Mouse (Mus musculus) hindbrain, embryonic 13.5 days (tissue): ENCODE measurements around the gene Fam229a. TPM values are rescaled to one million over a fixed set of nuclear protein-coding genes. Genes with fewer than 3 reads are reported as not detected.
A peak's percentile ranks its signal among the peaks of the same experiment; 100 is the strongest.
"Not testable (repeated sequence)": the region's sequence is repeated elsewhere in the genome, so short reads cannot be mapped to it uniquely, and the experiment has no call there.

ENCODE experiments used
- ATAC-seq: fragments of 200-750 bp; cut with Nextera tagmentation; 2 replicates; pipeline ENCODE4 v1.8.0; 2017; ENCODE audit warnings: moderate TSS enrichment; ENCODE audit not compliant: low FRiP score
- H3K27ac ChIP-seq: fragments of 300-500 bp; sonication (generic); 2 replicates; pipeline ENCODE4 v1.5.1; 2015; ENCODE audit warnings: inconsistent platforms, mild to moderate bottlenecking, moderate library complexity
- H3K27me3 ChIP-seq: fragments of 300-500 bp; sonication (generic); 2 replicates; pipeline ENCODE4 v1.6.1; 2015; ENCODE audit warnings: mild to moderate bottlenecking, inconsistent platforms
- H3K36me3 ChIP-seq: fragments of 300-500 bp; sonication (generic); 2 replicates; pipeline ENCODE4 v1.6.1; 2015; ENCODE audit warnings: mild to moderate bottlenecking, inconsistent platforms
- H3K4me1 ChIP-seq: fragments of 300-500 bp; sonication (generic); replicated peaks from 2 replicates; pipeline ENCODE4 v1.6.1; 2015; ENCODE audit warnings: inconsistent platforms
- H3K4me2 ChIP-seq: fragments of 300-500 bp; sonication (generic); 2 replicates; pipeline ENCODE4 v1.6.1; 2015; ENCODE audit warnings: inconsistent platforms, mild to moderate bottlenecking, moderate library complexity
- H3K4me3 ChIP-seq: fragments of 300-500 bp; sonication (generic); 2 replicates; pipeline ENCODE4 v1.5.1; 2015; ENCODE audit warnings: mild to moderate bottlenecking, inconsistent platforms
- H3K9ac ChIP-seq: fragments of 300-500 bp; sonication (generic); 2 replicates; pipeline ENCODE4 v1.6.1; 2015; ENCODE audit warnings: mild to moderate bottlenecking, inconsistent platforms
- H3K9me3 ChIP-seq: fragments of 300-500 bp; sonication (generic); 2 replicates; pipeline ENCODE4 v1.6.1; 2016; ENCODE audit warnings: inconsistent platforms
- WGBS: fragments of 180-500 bp; shearing (Covaris S2); methylation state at CpG from one replicate; pipeline ENCODE4 v1.1.7; 2015; 5-methylcytosine and 5-hydroxymethylcytosine counted together
- polyA plus RNA-seq: library from polyadenylated mRNA; unstranded; fragments of >200 nt; fragmentation: Nextera tagmentation; extraction: Ambion mirVana; gene quantifications from 2 replicates; pipeline ENCODE4 v1.2.1, GENCODE M21; 2015

Gene Fam229a
- polyA plus RNA-seq, 1 experiment from 2014 or later: not detected

DNA sequence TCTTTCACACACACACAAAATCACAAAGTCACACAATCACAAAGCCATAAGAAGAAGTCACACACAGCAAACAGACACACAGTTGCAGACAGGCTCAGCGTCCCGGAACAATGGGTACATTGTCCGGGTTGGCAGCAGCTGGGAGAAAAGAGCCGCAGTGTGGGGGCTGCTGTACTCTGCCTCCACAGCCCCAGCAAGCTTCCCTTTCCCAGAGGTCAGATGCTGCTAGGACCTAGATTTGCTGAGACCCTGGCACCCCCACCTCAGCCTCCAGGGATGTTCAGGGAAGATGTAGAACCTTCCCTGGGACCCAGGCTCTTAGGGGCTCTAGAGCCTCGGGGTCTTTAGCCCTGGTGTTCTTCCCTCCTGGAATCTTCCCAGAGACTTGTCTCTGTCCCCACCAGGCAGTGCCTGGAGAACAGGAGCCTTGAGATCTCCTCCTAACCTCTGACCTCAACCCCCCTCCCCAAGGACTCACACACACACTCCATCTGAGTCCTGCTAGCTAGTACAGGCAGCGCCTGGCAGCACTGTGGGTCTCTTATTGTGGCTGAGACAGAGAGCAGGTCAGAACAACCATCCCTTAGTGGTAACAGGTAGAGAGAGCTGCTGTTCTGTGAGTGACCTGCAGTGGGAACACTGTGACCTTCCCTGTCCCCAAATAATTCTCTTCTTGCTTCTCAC lies 20.6 kb downstream of the Fam229a start:
- Histone ChIP-seq H3K36me3 (peaks cover 8% of the 10 kb centered on the region), H3K9ac (0 out of 2 replicates have a peak overlapping the region, but pooled peaks have one; percentile 6), H3K4me2 (no peak overlapping the region)

GRCm38 (mm10) chr4:129513086-129513767 lies 22.2 kb downstream of the Fam229a start, which contains the start of gene Marcksl1:
TSS of gene Marcksl1 (plus strand) at chr4:129513581.
- peaks cover 73% of the 10 kb centered on the region for H3K4me1 ChIP-seq

More for the DNA sequence above, 20.6 kb downstream of the Fam229a start:
- peaks cover 66% of the 10 kb centered on the region for H3K4me1 ChIP-seq
- H3K9me3 ChIP-seq: no peaks in the 10 kb centered on the region
- H3K4me3 ChIP-seq: no peak overlapping the region
- WGBS: 12% methylated on average over 6 of the region's 6 CpGs
- no peak for ATAC-seq
- no peaks in the 10 kb centered on the region for H3K27me3 ChIP-seq
- peak overlapping the region; percentile 74 for H3K27ac ChIP-seq

GRCm38 (mm10) chr4:129513891-129514290 lies 22.9 kb downstream of the Fam229a start:
- peak overlapping the region; percentile 99 for H3K27ac ChIP-seq
- WGBS: 1% methylated on average over 29 of the region's 57 CpGs
- peak; percentile 16; the same call in 1 of the 2 replicates for ATAC-seq
- H3K27me3 ChIP-seq: no peaks in the 10 kb centered on the region
- H3K4me2 ChIP-seq: peak overlapping the region; percentile 98
- H3K9ac ChIP-seq: peak overlapping the region; percentile 100
- peaks cover 67% of the 10 kb centered on the region for H3K4me1 ChIP-seq
- no peaks in the 10 kb centered on the region for H3K9me3 ChIP-seq
- H3K4me3 ChIP-seq: peak overlapping the region; percentile 100
- H3K36me3 ChIP-seq: peaks cover 31% of the 10 kb centered on the region

More at GRCm38 (mm10) chr4:129513086-129513767, 22.2 kb downstream of the Fam229a start, which contains the start of gene Marcksl1:
- H3K4me3 ChIP-seq: peak within 1 kb of the TSS; percentile 100
- H3K27me3 ChIP-seq: no peaks in the 10 kb centered on the region
- H3K9ac ChIP-seq: peak within 1 kb of the TSS; percentile 100
- H3K27ac ChIP-seq: peak within 1 kb of the TSS; percentile 99
- ATAC-seq: peak; percentile 82
- 3% methylated on average over 47 of the region's 47 CpGs for WGBS
- no peaks in the 10 kb centered on the region for H3K9me3 ChIP-seq
- peaks cover 24% of the 10 kb centered on the region for H3K36me3 ChIP-seq
- peak within 1 kb of the TSS; percentile 98 for H3K4me2 ChIP-seq

GRCm38 (mm10) chr4:129514300-129514898 lies 23.4 kb downstream of the Fam229a start:
- Histone ChIP-seq H3K27ac (peak overlapping the region; percentile 99), H3K9me3 (no peaks in the 10 kb centered on the region), H3K36me3 (peaks cover 32% of the 10 kb centered on the region), H3K4me1 (peaks cover 62% of the 10 kb centered on the region), H3K4me3 (peak overlapping the region; percentile 100), H3K27me3 (no peaks in the 10 kb centered on the region), H3K9ac (peak overlapping the region; percentile 100), H3K4me2 (peak overlapping the region; percentile 98)
- under 1% methylated on average over 35 of the region's 35 CpGs for WGBS
- ATAC-seq: peak; percentile 19

- Histone ChIP-seq H3K4me2 (peak overlapping the region; percentile 21; the same call in 1 of the 2 replicates), H3K9me3 (no peaks in the 10 kb centered on the region), H3K27me3 (no peaks in the 10 kb centered on the region), H3K36me3 (peaks cover 55% of the 10 kb centered on the region), H3K4me1 (peaks cover 40% of the 10 kb centered on the region), H3K9ac (0 out of 2 replicates have a peak overlapping the region, but pooled peaks have one; percentile 35), H3K4me3 (no peak overlapping the region), H3K27ac (0 out of 2 replicates have a peak overlapping the region, but pooled peaks have one; percentile 5)
- 45% methylated on average over 2 of the region's 2 CpGs for WGBS
- ATAC-seq: no peak
Observed at GRCm38 (mm10) chr4:129516925-129517324, 25.9 kb downstream of the Fam229a start.

- 93% methylated on average over 8 of the region's 8 CpGs for WGBS
- Histone ChIP-seq H3K4me3 (no peak overlapping the region), H3K27me3 (no peaks in the 10 kb centered on the region), H3K4me2 (no peak overlapping the region), H3K36me3 (peaks cover 71% of the 10 kb centered on the region), H3K9me3 (no peaks in the 10 kb centered on the region), H3K4me1 (peaks cover 27% of the 10 kb centered on the region), H3K27ac (no peak overlapping the region), H3K9ac (no peak overlapping the region)
- ATAC-seq: no peak
Observed at GRCm38 (mm10) chr4:129518519-129518918, 27.5 kb downstream of the Fam229a start.

DNA sequence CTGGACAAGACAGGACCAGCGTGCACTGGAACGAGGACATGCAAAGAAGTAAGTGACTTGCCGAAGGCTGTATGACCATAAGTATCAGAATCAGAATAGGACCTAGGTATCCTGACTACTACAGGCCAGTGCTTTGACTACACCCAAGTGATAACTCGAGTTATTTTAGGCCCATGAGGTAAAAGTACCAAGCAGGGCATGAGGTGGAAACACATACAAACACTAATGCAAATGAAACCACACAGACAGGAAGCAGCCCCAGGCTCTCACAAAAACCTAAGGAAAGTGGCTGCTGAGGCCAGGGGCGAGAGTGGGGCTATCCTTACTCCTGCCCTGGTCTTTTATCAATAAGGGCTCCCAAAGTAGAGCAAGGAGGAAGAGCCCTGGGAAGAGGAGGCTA lies 34.3 kb downstream of the Fam229a start:
- Histone ChIP-seq H3K27me3 (no peaks in the 10 kb centered on the region), H3K4me2 (no peak overlapping the region), H3K9me3 (no peaks in the 10 kb centered on the region), H3K9ac (no peak overlapping the region), H3K4me3 (no peak overlapping the region), H3K36me3 (peaks cover 87% of the 10 kb centered on the region), H3K27ac (no peak overlapping the region), H3K4me1 (no peaks in the 10 kb centered on the region)
- 90% methylated on average over 5 of the region's 5 CpGs for WGBS
- ATAC-seq: no peak

DNA sequence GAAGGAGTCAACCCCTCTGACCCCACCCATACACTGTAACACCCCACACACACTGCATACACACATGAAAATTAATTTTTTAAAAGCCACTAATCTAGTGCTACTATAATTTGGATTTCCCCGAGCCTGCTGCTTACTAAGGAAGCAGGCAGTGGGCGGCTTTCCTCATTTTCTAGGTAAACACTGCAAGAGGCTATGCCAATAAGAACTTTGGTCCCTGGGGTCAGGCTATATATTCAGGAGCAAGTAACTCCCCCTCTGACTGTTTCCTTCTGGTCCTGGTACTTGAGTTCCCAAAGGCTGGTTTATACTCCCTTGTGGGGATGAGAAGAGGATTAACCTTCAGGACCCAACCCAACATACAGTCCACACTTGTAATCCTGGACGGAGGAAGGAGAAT lies 34.9 kb downstream of the Fam229a start:
- no peaks in the 10 kb centered on the region for H3K4me1 ChIP-seq
- 89% methylated on average over 3 of the region's 3 CpGs for WGBS
- H3K27me3 ChIP-seq: no peaks in the 10 kb centered on the region
- no peak overlapping the region for H3K4me2 ChIP-seq
- H3K9ac ChIP-seq: no peak overlapping the region
- H3K36me3 ChIP-seq: peaks cover 87% of the 10 kb centered on the region
- ATAC-seq: no peak
- H3K9me3 ChIP-seq: no peaks in the 10 kb centered on the region
- H3K4me3 ChIP-seq: no peak overlapping the region
- H3K27ac ChIP-seq: no peak overlapping the region

- H3K4me1 ChIP-seq, H3K4me3 ChIP-seq, H3K4me2 ChIP-seq, H3K9ac ChIP-seq, H3K9me3 ChIP-seq, H3K27ac ChIP-seq, ATAC-seq, H3K27me3 ChIP-seq: not testable (repeated sequence)
- WGBS: 94% methylated on average over 6 of the region's 6 CpGs
- H3K36me3 ChIP-seq: peaks cover 80% of the 10 kb centered on the region
Observed at GRCm38 (mm10) chr4:129528901-129529300, 37.9 kb downstream of the Fam229a start.

- Histone ChIP-seq H3K9me3 (no peaks in the 10 kb centered on the region), H3K9ac (no peak overlapping the region), H3K27me3 (no peaks in the 10 kb centered on the region), H3K36me3 (peaks cover 26% of the 10 kb centered on the region), H3K4me2 (no peak overlapping the region), H3K4me1 (peaks cover 20% of the 10 kb centered on the region), H3K4me3 (no peak overlapping the region), H3K27ac (no peak overlapping the region)
- 87% methylated on average over 6 of the region's 6 CpGs for WGBS
- no peak for ATAC-seq
Observed at GRCm38 (mm10) chr4:129540012-129540411, 49.0 kb downstream of the Fam229a start.
